Mouse (Mus musculus) thymus, postnatal 10 days (tissue): ENCODE measurements around the gene Bmx.

ENCODE experiments used
- DNase-seq, 2 experiments: peaks; one replicate each; pipeline ENCODE4 v3.0.0; 2021; ENCODE audit warnings: low spot score in 2 of 2

The Bmx gene

GRCm38 (mm10) chrX:164175311-164175710, 82.7 kb downstream of the Bmx start:
- DNase-seq = no peak

GRCm38 (mm10) chrX:164173880-164174279, 84.1 kb downstream of the Bmx start:
- DNase-seq = no peak

GRCm38 (mm10) chrX:164171034-164171433, 87.0 kb downstream of the Bmx start:
- no peak for DNase-seq

- DNase-seq = no peak
Observed at GRCm38 (mm10) chrX:164164681-164165080, 93.3 kb downstream of the Bmx start.

GRCm38 (mm10) chrX:164154594-164154993, 103.4 kb downstream of the Bmx start:
- no peak for DNase-seq

GRCm38 (mm10) chrX:164153606-164154005, 104.4 kb downstream of the Bmx start:
- no peak for DNase-seq

- DNase-seq = no peak
Observed at GRCm38 (mm10) chrX:164152703-164153102, 105.3 kb downstream of the Bmx start.

GRCm38 (mm10) chrX:164145463-164146250, 112.3 kb downstream of the Bmx start:
- no peak for DNase-seq
